Mouse (Mus musculus): Measurements from ENCODE around the gene Ropn1. TPM values are rescaled to one million over a fixed set of nuclear protein-coding genes. Genes with fewer than 3 reads are reported as not detected.
A peak's percentile ranks its signal among the peaks of the same experiment; 100 is the strongest.

The Ropn1 gene
- polyA plus RNA-seq, 1 experiment from 2014 or later, result not detected

GRCm38 (mm10) chr16:34668341-34668740 lies 18.6 kb downstream of the Ropn1 start:
- no peaks in the 10 kb centered on the region for H3K4me1 ChIP-seq (replicated peaks; ENCODE audit: control insufficient read depth, insufficient read depth, low read length)
- H3K4me3 ChIP-seq (ENCODE audit: low read depth, low read length), result no peak overlapping the region
- no peak for DNase-seq (ENCODE audit: low spot score)
- no peak for ATAC-seq (replicated peaks; ENCODE audit: low FRiP score, low TSS enrichment, low read depth)
- H3K9me3 ChIP-seq (ENCODE audit: control insufficient read depth, low read length), result no peaks in the 10 kb centered on the region
- H3K9ac ChIP-seq (ENCODE audit: low read length), result no peak overlapping the region
- H3K27me3 ChIP-seq (replicated peaks; ENCODE audit: control insufficient read depth, insufficient read depth, low read length), result peaks cover 17% of the 10 kb centered on the region; the same call in 1 of the 2 replicates
- WGBS, result 77% methylated on average over 9 of the region's 9 CpGs
- no peak overlapping the region for H3K27ac ChIP-seq (ENCODE audit: low read depth)
- no peaks in the 10 kb centered on the region for H3K36me3 ChIP-seq (ENCODE audit: control insufficient read depth, insufficient read depth, low read length)
- no peak overlapping the region for H3K4me2 ChIP-seq (ENCODE audit: low read length)

GRCm38 (mm10) chr16:34671966-34672365 lies 22.2 kb downstream of the Ropn1 start:
- H3K9ac ChIP-seq (ENCODE audit: low read length), result no peak overlapping the region
- ATAC-seq (replicated peaks; ENCODE audit: low FRiP score, low TSS enrichment, low read depth) (no peak), DNase-seq (ENCODE audit: low spot score) (no peak)
- H3K4me2 ChIP-seq (ENCODE audit: low read length), result no peak overlapping the region
- no peaks in the 10 kb centered on the region for H3K36me3 ChIP-seq (ENCODE audit: control insufficient read depth, insufficient read depth, low read length)
- H3K4me3 ChIP-seq (ENCODE audit: low read depth, low read length), result no peak overlapping the region
- H3K27ac ChIP-seq (ENCODE audit: low read depth), result no peak overlapping the region
- no peaks in the 10 kb centered on the region for H3K9me3 ChIP-seq (ENCODE audit: control insufficient read depth, low read length)
- WGBS, result 75% methylated on average over 7 of the region's 7 CpGs
- H3K4me1 ChIP-seq (replicated peaks; ENCODE audit: control insufficient read depth, insufficient read depth, low read length), result no peaks in the 10 kb centered on the region
- H3K27me3 ChIP-seq (replicated peaks; ENCODE audit: control insufficient read depth, insufficient read depth, low read length), result peaks cover 11% of the 10 kb centered on the region; the same call in 1 of the 2 replicates

- H3K4me1 ChIP-seq (replicated peaks; ENCODE audit: control insufficient read depth, insufficient read depth, low read length), result no peaks in the 10 kb centered on the region
- no peaks in the 10 kb centered on the region for H3K9me3 ChIP-seq (ENCODE audit: control insufficient read depth, low read length)
- H3K27me3 ChIP-seq (replicated peaks; ENCODE audit: control insufficient read depth, insufficient read depth, low read length), result peaks cover 8% of the 10 kb centered on the region; the same call in 1 of the 2 replicates
- H3K4me2 ChIP-seq (ENCODE audit: low read length), result no peak overlapping the region
- H3K9ac ChIP-seq (ENCODE audit: low read length), result no peak overlapping the region
- no peak overlapping the region for H3K27ac ChIP-seq (ENCODE audit: low read depth)
- no peaks in the 10 kb centered on the region for H3K36me3 ChIP-seq (ENCODE audit: control insufficient read depth, insufficient read depth, low read length)
- no peak overlapping the region for H3K4me3 ChIP-seq (ENCODE audit: low read depth, low read length)
- DNase-seq (ENCODE audit: low spot score), result no peak
- WGBS, result 83% methylated on average over 3 of the region's 3 CpGs
- ATAC-seq (replicated peaks; ENCODE audit: low FRiP score, low TSS enrichment, low read depth), result no peak
These were observed 23.1 kb downstream of the Ropn1 start for GRCm38 (mm10) chr16:34672822-34673221.

- Histone ChIP-seq H3K36me3 (ENCODE audit: control insufficient read depth, insufficient read depth, low read length) (no peaks in the 10 kb centered on the region), H3K4me2 (ENCODE audit: low read length) (no peak overlapping the region), H3K27me3 (replicated peaks; ENCODE audit: control insufficient read depth, insufficient read depth, low read length) (no peaks in the 10 kb centered on the region), H3K4me3 (ENCODE audit: low read depth, low read length) (no peak overlapping the region), H3K9ac (ENCODE audit: low read length) (no peak overlapping the region), H3K4me1 (replicated peaks; ENCODE audit: control insufficient read depth, insufficient read depth, low read length) (no peaks in the 10 kb centered on the region), H3K27ac (ENCODE audit: low read depth) (no peak overlapping the region), H3K9me3 (ENCODE audit: control insufficient read depth, low read length) (no peaks in the 10 kb centered on the region)
- no peak for DNase-seq (ENCODE audit: low spot score)
- 89% methylated on average over 6 of the region's 6 CpGs for WGBS
- no peak for ATAC-seq (replicated peaks; ENCODE audit: low FRiP score, low TSS enrichment, low read depth)
These were observed 24.6 kb downstream of the Ropn1 start for GRCm38 (mm10) chr16:34674365-34674764.

- no peak overlapping the region for H3K9ac ChIP-seq (ENCODE audit: low read length)
- no peak for ATAC-seq (replicated peaks; ENCODE audit: low FRiP score, low TSS enrichment, low read depth)
- no peaks in the 10 kb centered on the region for H3K36me3 ChIP-seq (ENCODE audit: control insufficient read depth, insufficient read depth, low read length)
- no peak overlapping the region for H3K27ac ChIP-seq (ENCODE audit: low read depth)
- H3K4me2 ChIP-seq (ENCODE audit: low read length), result no peak overlapping the region
- peak; percentile 29 for DNase-seq (ENCODE audit: low spot score)
- no peak overlapping the region for H3K4me3 ChIP-seq (ENCODE audit: low read depth, low read length)
- no peaks in the 10 kb centered on the region for H3K9me3 ChIP-seq (ENCODE audit: control insufficient read depth, low read length)
- H3K27me3 ChIP-seq (replicated peaks; ENCODE audit: control insufficient read depth, insufficient read depth, low read length), result no peaks in the 10 kb centered on the region
- H3K4me1 ChIP-seq (replicated peaks; ENCODE audit: control insufficient read depth, insufficient read depth, low read length), result no peaks in the 10 kb centered on the region
These were observed 32.1 kb downstream of the Ropn1 start for GRCm38 (mm10) chr16:34681823-34682222.

GRCm38 (mm10) chr16:34689879-34690278 lies 40.2 kb downstream of the Ropn1 start:
- Histone ChIP-seq H3K27me3 (replicated peaks; ENCODE audit: control insufficient read depth, insufficient read depth, low read length) (no peaks in the 10 kb centered on the region), H3K4me3 (ENCODE audit: low read depth, low read length) (peak overlapping the region; percentile 71), H3K4me1 (replicated peaks; ENCODE audit: control insufficient read depth, insufficient read depth, low read length) (peaks cover 7% of the 10 kb centered on the region; the same call in 1 of the 2 replicates), H3K27ac (ENCODE audit: low read depth) (peak overlapping the region; percentile 92; the same call in 1 of the 2 replicates), H3K4me2 (ENCODE audit: low read length) (peak overlapping the region; percentile 94; the same call in 1 of the 2 replicates), H3K9me3 (ENCODE audit: control insufficient read depth, low read length) (no peaks in the 10 kb centered on the region), H3K36me3 (ENCODE audit: control insufficient read depth, insufficient read depth, low read length) (no peaks in the 10 kb centered on the region), H3K9ac (ENCODE audit: low read length) (no peak overlapping the region)
- 69% methylated on average over 3 of the region's 3 CpGs for WGBS
- ATAC-seq (replicated peaks; ENCODE audit: low FRiP score, low TSS enrichment, low read depth) (no peak), DNase-seq (ENCODE audit: low spot score) (no peak)

- Histone ChIP-seq H3K4me1 (replicated peaks; ENCODE audit: control insufficient read depth, insufficient read depth, low read length) (peaks cover 7% of the 10 kb centered on the region; the same call in 1 of the 2 replicates), H3K4me2 (ENCODE audit: low read length) (peak within 1 kb of the TSS; percentile 94), H3K4me3 (ENCODE audit: low read depth, low read length) (peak within 1 kb of the TSS; percentile 71), H3K9ac (ENCODE audit: low read length) (peak within 1 kb of the TSS; percentile 74), H3K9me3 (ENCODE audit: control insufficient read depth, low read length) (no peaks in the 10 kb centered on the region), H3K27me3 (replicated peaks; ENCODE audit: control insufficient read depth, insufficient read depth, low read length) (no peaks in the 10 kb centered on the region), H3K27ac (ENCODE audit: low read depth) (peak within 1 kb of the TSS; percentile 92), H3K36me3 (ENCODE audit: control insufficient read depth, insufficient read depth, low read length) (no peaks in the 10 kb centered on the region)
- ATAC-seq (replicated peaks; ENCODE audit: low FRiP score, low TSS enrichment, low read depth), result peak; percentile 93
- peak; percentile 96 for DNase-seq (ENCODE audit: low spot score)
- WGBS, result under 1% methylated on average over 53 of the region's 53 CpGs
These were observed 40.8 kb downstream of the Ropn1 start, which contains the start of gene Ccdc14 for GRCm38 (mm10) chr16:34690334-34691144. Ccdc14 (plus strand) TSS chr16:34690616.

- H3K36me3 ChIP-seq (ENCODE audit: control insufficient read depth, insufficient read depth, low read length), result no peaks in the 10 kb centered on the region
- ATAC-seq (replicated peaks; ENCODE audit: low FRiP score, low TSS enrichment, low read depth) (0 out of 2 replicates have a peak, but pooled peaks have one; percentile 9), DNase-seq (ENCODE audit: low spot score) (no peak)
- peaks cover 7% of the 10 kb centered on the region; the same call in 1 of the 2 replicates for H3K4me1 ChIP-seq (replicated peaks; ENCODE audit: control insufficient read depth, insufficient read depth, low read length)
- peak overlapping the region; percentile 94 for H3K4me2 ChIP-seq (ENCODE audit: low read length)
- H3K9ac ChIP-seq (ENCODE audit: low read length), result peak overlapping the region; percentile 74
- H3K27ac ChIP-seq (ENCODE audit: low read depth), result peak overlapping the region; percentile 92
- no peaks in the 10 kb centered on the region for H3K27me3 ChIP-seq (replicated peaks; ENCODE audit: control insufficient read depth, insufficient read depth, low read length)
- WGBS, result 14% methylated on average over 11 of the region's 11 CpGs
- peak overlapping the region; percentile 71 for H3K4me3 ChIP-seq (ENCODE audit: low read depth, low read length)
- H3K9me3 ChIP-seq (ENCODE audit: control insufficient read depth, low read length), result no peaks in the 10 kb centered on the region
These were observed 41.4 kb downstream of the Ropn1 start for GRCm38 (mm10) chr16:34691156-34691555.
